Mouse (Mus musculus) T-helper 17 cell (primary cell): ENCODE measurements around the gene Gm20388.

Experiments
- in situ Hi-C, 2 experiments: fragments of 300-600 bp; cut with MboI, MseI; formaldehyde crosslinking; loops; 1 replicate in 1 of 2; 2 replicates in 1 of 2; pipeline ENCODE4 v1.15.1; 2025; ENCODE audit warnings: high pct_unique_total_duplicates in 2 of 2

Gene Gm20388

DNA sequence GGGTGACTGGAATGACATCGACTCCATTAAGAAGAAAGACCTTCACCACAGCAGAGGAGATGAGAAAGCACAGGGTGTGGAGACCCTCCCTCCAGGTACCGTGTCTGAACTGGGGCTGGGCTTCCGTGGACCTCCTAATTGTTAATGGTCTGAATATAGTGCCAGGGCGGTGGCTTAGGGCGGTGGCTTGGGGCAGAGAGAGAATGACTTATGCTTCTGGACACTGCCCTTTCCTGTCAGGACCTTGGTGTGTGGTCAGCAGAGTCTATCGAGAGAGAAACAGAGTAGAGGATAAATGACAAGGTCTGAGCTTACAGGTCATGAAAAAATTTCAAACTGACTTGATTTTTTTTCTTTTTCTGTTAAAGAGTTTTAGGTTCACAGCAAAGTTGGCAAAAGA, 4384.7 kb downstream of the Gm20388 start:
- in situ Hi-C loops, result no loop called here

DNA sequence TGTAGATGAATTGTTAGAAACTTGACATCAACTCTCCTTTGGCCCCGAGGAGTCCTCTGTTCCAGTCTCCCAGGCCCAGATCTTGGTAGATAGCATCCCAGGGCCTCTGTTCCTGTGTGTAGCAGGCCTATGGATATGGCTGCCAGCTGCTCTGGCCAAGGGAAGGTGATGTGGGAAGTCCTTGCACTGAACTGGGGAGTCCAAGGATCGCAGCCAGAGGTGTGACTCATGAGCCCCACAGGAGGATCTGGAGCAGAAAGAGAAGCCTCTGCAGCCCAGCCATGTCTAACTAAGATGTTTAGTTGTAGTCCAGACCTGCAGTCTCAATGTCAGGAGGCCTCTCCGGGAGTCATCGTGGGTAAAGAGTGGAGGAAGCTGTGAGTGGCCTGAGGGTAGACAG, 4390.9 kb downstream of the Gm20388 start:
- in situ Hi-C loops, result no loop called here

DNA sequence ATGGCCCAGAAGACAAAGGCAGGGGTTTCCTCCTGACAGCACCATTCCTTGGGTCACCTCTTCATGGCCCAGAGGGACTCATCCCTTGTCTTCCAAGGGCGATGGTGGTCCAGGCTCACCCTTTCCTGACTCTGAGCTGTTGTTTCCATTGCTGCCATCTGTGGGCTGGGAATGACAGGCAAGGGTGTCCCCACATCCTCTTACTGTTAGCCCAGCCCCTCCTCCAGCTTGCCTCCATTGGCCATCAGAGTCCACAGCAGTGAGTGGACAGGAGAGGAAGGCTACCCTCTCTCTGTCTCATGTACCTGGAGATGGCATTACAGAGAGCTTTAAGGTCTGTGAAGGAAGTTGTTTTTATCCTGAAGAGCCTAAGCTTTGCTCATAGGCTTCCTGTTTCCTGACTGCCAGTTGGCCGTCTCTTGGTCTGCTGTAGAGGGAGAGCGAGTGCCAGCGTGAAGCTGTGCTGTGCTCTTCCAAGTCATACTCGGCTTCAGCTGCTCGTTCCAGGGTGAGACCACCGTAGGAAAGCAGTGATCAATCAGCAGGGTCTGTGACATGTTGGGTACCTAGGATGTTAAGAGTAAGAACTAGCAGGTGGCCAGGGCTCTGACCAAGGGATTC, 4391.4 kb downstream of the Gm20388 start:
- in situ Hi-C loops, result no loop called here

DNA sequence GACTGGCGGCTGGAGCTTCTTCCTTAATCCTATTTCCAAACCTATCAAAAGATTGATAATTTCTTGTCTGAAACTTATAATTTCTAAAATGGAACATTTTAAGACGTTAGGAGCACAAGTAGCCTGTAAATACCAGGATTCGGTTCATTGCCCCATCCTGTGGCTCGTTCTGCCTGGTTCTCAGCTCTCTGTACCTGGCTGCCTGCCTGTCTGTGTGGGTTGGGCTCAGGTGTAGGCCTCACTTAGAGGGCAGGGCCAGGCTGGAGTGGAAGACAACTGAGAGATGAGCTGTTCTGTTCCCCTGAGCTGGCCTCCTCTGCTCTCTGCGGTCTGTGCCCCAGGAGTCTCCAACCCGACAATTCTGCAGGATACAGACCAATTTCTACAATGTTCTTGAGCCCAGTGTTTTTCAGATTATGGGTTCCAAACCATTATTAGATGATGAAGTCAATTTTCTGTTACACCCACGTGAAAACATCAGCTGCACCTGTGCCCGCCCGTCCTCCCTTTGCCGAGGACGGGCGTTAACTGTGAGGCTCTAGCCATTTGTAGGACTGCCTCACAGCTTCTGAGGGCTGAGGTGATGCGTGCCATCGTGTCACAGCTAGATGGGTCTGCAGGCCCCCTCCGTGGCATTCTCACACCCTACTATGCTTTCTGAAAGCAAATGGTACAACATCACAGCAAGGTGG, 4392.7 kb downstream of the Gm20388 start:
- in situ Hi-C loops, result no loop called here

DNA sequence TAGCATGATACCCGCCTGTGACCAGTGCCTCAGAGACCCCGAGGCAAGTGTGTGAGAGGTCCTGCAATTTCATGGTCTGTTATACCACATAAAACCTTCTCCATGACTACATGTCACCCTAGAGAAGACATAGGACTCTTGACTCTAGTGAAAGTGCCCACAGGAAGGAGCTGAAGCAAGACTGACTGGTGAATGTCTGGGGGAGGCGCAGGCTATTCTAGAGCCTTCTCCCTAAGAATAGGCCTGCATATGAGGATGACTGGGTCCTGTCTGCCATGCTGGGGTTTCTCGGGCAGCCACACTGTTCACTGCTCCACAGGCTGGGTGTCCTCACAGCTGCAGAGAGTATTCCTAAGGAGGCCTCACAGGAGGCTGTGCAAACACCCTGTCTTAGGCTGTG, 4393.5 kb downstream of the Gm20388 start:
- in situ Hi-C loops, result no loop called here

DNA sequence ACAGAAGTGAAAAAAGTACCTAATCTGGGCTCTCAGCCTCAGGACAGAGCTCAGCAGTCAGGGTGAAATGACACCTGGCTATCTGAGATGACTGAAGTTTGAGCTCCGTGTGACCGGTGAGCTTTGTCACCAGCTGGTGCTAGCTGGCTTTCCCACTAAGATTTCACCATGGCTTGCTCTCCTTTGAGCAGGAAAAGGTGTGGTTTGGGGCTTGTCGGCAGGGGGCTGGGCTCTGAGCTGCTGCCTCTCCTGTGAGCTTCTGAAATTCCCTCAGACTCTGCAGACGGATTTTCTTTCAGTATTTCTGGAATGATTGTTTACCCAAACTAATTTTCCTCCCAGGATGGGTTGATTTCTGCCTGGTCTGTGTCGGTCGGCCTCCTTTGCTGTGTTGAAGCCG, 4395.9 kb downstream of the Gm20388 start:
- in situ Hi-C loops, result no loop called here

DNA sequence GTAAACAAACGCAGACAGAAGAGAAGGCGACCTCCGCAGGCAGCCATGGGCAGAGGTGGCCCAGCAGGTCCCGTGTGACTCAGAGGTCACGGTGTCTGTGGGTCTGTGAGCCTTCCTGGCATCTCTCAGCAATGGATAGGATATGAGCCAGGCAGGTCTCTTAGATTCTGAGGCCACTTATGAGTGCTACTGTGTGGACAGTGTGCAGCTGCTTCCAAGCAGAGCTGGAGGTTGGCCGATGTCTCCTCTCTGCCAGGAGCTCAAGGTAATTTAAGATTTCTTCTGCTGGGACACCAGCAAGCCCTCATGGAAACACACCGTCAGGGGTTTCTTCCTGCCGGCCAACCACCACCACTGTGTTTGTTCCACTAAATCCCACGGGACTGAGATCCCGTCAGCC, 4397.1 kb downstream of the Gm20388 start:
- in situ Hi-C loops, result no loop called here

DNA sequence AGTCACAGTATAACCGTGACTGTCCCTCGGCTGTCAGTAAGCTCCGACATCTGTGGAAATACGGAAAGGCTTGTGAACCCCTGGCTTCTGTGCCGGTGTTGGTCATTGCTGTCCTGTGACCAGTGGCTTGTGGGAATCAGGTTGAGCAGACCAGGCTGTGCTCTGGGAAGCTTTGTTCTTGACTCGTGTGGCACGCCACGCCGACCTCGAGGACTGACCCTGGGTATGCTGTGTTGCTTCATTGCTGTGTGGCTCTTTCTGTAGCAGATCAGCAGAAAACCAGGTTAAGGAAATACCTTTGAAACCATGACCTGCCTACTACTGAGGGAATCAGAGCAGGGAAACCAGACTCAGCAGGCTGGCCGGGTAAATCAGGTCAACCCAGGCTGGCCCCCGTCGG, 4399.9 kb downstream of the Gm20388 start:
- in situ Hi-C loops, result no loop called here

DNA sequence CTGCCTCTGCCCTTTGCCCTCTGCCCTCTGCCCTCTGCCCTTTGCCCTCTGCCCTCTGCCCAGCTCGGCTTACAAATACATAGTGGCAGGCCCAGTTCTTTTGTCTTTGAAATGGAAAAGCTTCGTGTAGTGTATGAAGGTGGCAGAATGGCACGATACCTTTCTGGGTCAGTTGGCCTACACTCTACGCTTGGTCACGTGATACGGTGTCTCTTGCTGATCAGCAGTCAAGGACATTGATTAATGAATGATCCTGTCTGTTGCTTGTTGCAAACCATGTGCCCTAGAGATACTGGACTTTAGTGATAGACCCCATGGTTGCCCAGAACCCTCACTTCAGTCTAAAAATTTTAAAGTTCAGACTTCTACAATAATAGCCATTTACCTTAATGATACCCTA, 4400.5 kb downstream of the Gm20388 start:
- in situ Hi-C loops, result no loop called here

DNA sequence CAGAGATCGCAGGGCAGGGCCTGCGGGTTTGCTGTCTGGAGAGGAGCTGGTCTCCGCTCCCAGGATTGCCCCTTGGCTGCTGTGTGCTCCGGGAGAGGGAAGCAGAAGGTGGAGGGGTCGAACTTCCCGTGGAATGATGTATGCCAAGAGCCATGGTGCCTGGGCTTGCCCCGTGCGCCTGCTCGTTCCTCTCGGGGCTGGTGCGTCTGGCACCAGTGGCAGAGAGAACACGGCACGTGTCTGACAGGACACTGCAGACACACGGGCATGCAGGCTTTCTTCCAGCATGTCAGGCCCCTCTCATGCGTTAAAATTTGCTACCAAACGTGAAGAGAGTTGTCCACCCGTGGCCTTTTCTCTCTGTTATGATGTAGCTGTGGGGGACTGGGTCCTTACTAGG, 4401.1 kb downstream of the Gm20388 start:
- in situ Hi-C loops, result no loop called here

DNA sequence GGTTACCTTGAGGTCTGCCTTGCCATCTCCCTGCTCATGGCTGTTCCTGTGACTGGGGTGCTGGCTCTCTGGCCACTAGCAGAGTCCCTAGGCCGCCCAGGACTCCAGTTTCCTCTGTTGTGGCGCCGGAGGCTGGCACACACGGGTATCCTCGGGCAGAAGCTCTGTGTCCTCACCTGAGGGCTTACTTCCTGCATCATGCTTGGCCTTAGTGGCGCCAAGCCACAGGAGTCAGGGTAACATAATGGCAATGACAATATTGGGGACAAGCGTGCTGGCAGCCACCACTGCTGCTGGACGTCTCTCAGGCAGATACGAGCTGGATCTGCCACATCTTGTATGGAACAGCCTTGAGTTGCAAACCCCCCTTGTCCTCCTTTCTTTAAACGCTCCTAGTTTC, 4401.6 kb downstream of the Gm20388 start:
- in situ Hi-C loops, result no loop called here

DNA sequence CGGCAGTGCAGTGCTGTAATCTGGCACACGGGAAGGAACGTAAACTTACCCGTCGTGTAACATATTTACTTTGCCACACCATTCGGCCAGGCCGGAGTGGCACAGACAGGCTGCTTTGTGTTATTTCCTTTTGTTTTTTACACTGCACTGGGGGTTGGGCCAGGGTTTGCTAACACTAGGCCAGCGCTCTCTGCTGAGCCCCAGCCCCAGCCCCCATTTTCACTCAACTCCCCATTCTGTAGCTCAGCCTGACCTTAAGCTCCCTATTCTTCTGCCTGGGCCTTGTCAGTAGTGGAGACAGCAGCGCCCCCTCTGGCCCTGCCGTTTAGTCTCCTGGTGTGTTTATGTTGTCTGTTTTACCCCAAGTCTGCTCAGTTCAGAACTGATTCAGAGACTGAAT, 4404.2 kb downstream of the Gm20388 start:
- in situ Hi-C loops, result no loop called here

DNA sequence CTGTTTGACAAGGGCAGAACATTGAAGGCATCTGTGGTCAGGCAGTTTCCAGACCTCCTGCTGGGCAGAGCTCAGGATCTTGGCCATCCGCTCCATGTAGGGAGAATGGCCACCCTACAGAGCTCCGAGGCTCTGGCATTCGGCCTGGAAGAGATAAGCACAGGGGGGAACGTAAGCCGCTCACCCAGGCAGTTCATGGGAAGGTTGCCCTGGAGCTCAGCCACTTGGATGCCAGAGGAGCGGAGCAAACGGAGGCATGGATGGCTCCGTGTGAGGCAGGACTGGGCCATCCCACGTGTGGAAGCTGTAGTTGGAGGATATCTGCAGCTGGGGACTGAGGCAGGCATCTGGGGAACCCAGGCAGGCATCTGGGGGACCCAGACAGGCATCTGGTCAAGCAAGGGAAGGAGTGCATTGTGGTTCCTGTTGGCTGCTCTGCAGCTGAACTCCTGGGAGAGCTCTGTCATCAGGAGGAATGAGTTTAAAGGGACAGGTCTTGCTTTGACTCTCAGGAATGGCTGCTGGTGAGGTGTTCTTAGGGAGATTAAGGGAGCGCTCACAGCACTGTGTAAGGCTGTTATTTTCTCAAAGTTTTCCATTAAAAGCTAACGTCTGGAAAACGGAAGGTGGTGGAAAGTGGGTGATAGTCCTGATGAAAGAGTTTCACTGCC, 4406.0 kb downstream of the Gm20388 start:
- in situ Hi-C loops, result no loop called here

DNA sequence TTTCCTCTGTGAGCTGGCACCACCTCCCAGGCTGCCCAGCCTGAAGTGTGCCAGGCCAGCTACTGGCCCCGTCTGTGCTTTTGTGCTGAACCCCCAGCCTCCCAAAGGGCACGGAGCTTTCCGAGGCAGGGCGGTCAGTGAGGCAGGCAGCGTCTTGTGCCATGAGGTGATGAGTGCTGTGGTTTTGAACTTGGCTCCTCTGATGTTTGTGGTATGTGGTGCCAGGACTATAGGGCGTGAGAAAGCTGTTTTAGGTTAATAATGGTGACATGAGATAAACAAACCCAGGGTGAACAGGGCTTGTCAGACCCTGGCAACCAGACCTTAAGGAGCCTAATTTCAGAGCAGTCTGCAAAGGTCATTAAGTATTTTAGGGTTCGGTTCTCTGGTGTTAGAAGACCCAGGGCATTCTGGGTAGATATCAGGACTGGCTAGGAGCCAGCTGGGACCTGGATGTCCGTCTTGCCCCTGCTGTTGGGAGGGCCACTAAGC, 4406.6 kb downstream of the Gm20388 start:
- in situ Hi-C loops, result no loop called here

DNA sequence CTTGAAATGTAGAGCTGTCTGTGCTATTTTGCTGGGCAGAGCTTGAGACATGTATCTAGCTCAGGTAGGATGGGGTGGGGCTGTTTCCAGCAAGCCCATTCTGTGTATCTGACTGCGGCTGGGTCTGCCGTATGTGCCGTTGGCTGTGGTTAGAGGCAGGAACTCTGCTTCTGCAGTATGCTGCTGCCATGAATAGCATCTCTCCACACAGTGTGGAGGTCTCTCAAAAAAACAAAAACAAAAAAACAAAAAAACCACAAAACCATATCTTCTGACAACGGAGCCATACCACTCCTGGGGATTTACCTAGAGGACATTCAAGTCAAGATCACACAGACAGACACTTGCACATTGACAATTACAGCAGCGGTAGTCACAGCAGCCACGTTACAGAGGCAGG, 4407.2 kb downstream of the Gm20388 start:
- in situ Hi-C loops, result no loop called here

DNA sequence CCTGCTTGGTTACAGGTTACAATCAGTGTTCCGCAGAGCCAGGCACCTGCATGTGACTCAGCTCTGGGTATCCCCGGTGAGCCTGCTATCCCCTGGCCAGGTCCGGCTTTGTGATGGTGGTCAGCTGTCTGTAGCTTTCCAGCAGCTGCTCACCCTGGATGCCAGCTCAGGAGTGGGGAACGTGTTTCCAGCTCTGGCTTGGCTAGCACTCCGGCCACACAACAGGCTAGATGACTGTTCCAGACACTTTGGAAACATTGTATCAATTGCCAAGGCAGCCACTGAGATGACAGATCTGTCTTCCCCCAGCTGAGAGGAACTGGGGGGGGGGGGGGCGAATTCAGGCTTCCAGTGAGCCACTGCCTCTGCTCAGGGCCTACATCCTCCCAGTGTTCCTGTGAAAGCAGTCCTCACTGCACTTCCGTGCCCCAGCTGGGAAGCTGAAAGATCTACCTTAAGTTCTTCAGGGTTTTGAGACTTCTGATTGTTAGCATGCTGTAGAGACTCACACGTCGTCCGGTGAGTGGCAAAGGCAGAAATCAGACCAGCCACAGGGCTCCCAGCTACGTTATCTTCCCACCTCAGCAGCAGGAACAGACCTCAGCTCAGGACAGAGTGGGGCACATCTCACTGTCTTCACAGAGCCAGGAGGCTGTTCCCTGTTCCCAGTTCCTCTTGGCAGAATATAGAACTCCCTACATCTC, 4408.1 kb downstream of the Gm20388 start:
- in situ Hi-C loops, result no loop called here

DNA sequence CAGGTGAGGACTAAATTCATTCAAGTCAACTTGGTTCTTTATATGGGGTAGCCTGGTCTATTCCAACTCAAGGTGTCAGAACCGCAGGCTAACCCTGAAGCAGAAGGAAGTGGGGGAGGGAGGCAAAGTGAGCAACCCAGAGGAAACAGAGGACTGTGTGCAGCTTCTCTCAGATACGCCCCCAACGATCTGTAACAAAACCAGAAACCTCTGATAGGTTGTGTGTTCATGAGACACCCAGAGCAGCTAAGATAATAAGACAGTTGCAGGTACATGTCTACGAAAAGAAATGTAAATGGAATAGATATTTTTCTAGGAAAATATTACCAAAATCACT, 4408.6 kb downstream of the Gm20388 start:
- in situ Hi-C loops, result no loop called here

DNA sequence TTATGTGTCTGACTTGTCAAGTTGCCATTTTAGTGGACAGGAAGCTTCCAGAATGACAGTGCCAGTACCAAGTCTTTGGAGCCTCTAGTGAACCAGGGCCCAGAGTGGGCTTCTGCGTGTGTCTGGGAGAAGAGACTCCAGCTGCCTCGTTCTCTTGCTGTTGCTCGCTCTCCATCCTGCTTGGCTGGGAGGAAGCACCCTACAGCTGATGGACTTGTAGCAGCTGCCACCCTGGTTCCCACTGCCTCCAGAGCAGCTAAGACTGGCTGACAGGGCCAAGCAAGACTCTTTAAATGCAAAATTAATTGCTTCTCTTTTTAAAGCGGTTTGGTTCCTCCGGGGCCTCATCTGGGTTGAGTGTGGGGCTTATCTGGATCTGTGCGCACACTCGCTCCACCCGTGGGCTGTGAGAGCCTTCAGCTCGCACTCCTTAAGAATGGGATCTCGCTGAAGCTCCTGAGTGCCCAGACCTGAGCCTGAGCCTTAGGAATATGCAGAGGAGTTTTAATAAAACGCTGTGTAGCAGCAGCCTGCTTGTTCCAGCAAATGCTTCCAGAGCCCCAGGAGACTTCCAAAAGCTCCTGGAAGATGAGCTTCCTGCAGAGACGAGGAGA, 4410.7 kb downstream of the Gm20388 start:
- in situ Hi-C loops, result no loop called here

DNA sequence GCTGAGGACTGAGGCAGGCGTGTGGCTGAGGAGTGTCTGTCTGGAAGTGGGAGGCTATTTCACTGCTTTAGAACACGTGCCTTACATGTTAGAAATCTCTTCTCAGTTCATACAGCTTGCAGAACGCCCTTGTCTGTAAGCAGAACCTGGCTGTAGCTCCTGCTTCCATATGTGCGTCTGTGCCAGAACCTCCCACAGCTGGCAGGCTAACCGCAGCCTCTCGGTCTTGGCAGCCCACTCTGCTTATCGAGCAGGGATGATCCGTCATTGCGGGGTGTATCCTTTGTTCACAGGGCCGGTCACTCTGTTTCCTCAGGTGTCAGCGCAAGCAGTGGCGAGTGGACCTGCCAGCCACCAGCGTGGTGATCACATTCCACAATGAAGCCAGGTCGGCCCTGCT, 4412.7 kb downstream of the Gm20388 start:
- in situ Hi-C loops, result no loop called here

DNA sequence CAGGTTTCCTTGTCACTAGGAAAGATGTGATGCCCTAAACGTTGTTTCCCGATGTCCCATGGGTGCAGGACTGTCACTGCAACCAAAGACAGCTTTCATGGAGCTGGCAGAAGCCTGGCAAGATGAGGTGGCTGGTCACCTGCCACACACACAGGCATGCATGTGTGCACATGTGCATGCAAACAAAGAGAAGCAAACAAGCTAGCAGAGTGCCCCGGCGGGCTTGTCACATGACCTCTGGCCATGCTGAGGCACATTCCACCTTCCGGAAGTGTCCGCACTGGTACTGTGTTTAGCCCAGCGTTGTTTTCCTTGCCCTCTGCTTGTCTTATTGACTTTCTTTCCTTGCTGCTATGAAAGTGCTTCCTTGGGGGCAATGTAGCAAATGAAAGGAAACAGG, 4417.6 kb downstream of the Gm20388 start:
- in situ Hi-C loops, result no loop called here

DNA sequence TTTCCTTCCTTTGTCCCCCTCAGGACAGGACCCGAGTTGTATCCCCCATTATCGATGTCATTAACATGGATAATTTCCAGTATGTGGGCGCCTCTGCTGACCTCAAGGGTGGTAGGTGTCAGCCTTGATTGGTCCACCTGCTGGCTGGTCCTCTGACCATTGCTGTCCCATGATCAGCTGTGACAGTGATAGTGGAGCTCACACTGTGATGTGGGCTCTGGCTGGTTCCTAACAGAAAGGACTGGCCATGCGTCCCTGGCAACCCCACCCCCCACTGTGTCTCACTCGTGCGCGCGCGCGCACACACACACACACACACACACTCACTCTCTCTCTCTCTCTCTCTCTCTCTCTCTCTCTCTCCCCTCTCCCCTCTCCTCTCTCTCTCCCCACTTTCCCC, 4419.0 kb downstream of the Gm20388 start:
- in situ Hi-C loops, result no loop called here

DNA sequence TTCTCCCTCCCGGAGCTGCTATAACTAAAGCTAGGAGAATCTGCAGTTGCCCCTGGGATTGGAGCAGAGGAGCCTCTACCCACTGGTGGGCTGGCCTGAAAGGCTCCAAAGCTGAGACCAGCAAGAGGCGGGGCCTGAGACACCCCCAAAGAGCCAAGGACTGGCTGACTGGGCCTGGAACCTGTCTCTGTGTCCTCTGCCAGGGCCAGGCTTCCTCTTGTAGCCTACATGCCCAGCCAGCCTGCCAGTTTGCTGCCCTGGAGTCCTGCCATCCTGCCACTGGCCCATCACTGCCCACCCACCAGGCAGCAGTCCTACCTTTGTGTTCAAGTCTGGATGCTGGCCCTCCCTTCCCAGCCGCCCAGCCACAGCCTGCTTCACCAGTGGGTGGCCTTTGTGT, 4419.8 kb downstream of the Gm20388 start:
- in situ Hi-C loops, result no loop called here
